Mouse (Mus musculus) kidney, postnatal 25 days (tissue): Measurements from ENCODE around the gene Kif26b.

Experiments used
- DNase-seq, 2 experiments: peaks; one replicate each; pipeline ENCODE4 v3.0.0; 2021; ENCODE audit warnings: mixed read lengths in 2 of 2

Kif26b gene

GRCm38 (mm10) chr1:178860671-178861391 is 331.9 kb downstream of the Kif26b start:
- no peak for DNase-seq

- no peak for DNase-seq
Measured at GRCm38 (mm10) chr1:178861392-178861762, 332.5 kb downstream of the Kif26b start.

GRCm38 (mm10) chr1:178863756-178864155 is 334.8 kb downstream of the Kif26b start:
- DNase-seq = no peak

GRCm38 (mm10) chr1:178864297-178864696 is 335.4 kb downstream of the Kif26b start:
- no peak for DNase-seq

- no peak for DNase-seq
Measured at GRCm38 (mm10) chr1:178866757-178867156, 337.8 kb downstream of the Kif26b start.

- no peak for DNase-seq
Measured at GRCm38 (mm10) chr1:178871055-178871454, 342.1 kb downstream of the Kif26b start.

- DNase-seq = no peak
Measured at GRCm38 (mm10) chr1:178876926-178877325, 348.0 kb downstream of the Kif26b start.

- DNase-seq = no peak
Measured at GRCm38 (mm10) chr1:178878676-178879075, 349.8 kb downstream of the Kif26b start.

GRCm38 (mm10) chr1:178880905-178881304 is 352.0 kb downstream of the Kif26b start:
- DNase-seq = no peak

- no peak for DNase-seq
Measured at GRCm38 (mm10) chr1:178886671-178887070, 357.7 kb downstream of the Kif26b start.

GRCm38 (mm10) chr1:178892376-178892775 is 363.5 kb downstream of the Kif26b start:
- DNase-seq = no peak

- DNase-seq = no peak
Measured at GRCm38 (mm10) chr1:178893229-178894080, 364.5 kb downstream of the Kif26b start.

GRCm38 (mm10) chr1:178894081-178894401 is 365.1 kb downstream of the Kif26b start:
- DNase-seq = no peak

- DNase-seq = no peak
Measured at GRCm38 (mm10) chr1:178895674-178896073, 366.7 kb downstream of the Kif26b start.

- DNase-seq = no peak
Measured at GRCm38 (mm10) chr1:178910951-178911350, 382.0 kb downstream of the Kif26b start.

- no peak for DNase-seq
Measured at GRCm38 (mm10) chr1:178912936-178913716, 384.2 kb downstream of the Kif26b start.

GRCm38 (mm10) chr1:178915056-178915455 is 386.1 kb downstream of the Kif26b start:
- DNase-seq = no peak

GRCm38 (mm10) chr1:178917194-178917902 is 388.4 kb downstream of the Kif26b start:
- DNase-seq = peak in 1 of 2 experiments; percentile 25

GRCm38 (mm10) chr1:178924492-178925183 is 395.7 kb downstream of the Kif26b start:
- peak in 1 of 2 experiments; percentile 13 for DNase-seq

GRCm38 (mm10) chr1:178929531-178929930 is 400.6 kb downstream of the Kif26b start:
- no peak for DNase-seq

GRCm38 (mm10) chr1:178933953-178934637 is 405.2 kb downstream of the Kif26b start:
- peak in 1 of 2 experiments; percentile 14 for DNase-seq
